Mouse (Mus musculus): ENCODE data around the gene Urgcp. TPM values are rescaled to one million over a fixed set of nuclear protein-coding genes. Genes with fewer than 3 reads are reported as not detected.

Urgcp gene
- polyA plus RNA-seq, 1 experiment from 2014 or later, result 19.1 TPM

- no peaks in the 10 kb centered on the region for H3K27me3 ChIP-seq (replicated peaks; ENCODE audit: low read depth, poor library complexity, severe bottlenecking)
- H3K4me1 ChIP-seq, result peaks cover 7% of the 10 kb centered on the region
- H3K27ac ChIP-seq (replicated peaks), result no peak overlapping the region
- H3K36me3 ChIP-seq (replicated peaks), result peaks cover 20% of the 10 kb centered on the region
- 89% methylated on average over 6 of the region's 6 CpGs for WGBS
- H3K4me3 ChIP-seq, result no peak overlapping the region
- no peak for DNase-seq (ENCODE audit: low spot score)
- H3K9me3 ChIP-seq, result no peaks in the 10 kb centered on the region
Observed at GRCm38 (mm10) chr11:5766019-5766418, 3.8 kb upstream of the Urgcp start.

- Histone ChIP-seq H3K4me1 (peaks cover 12% of the 10 kb centered on the region), H3K27ac (replicated peaks) (peak overlapping the region; percentile 95), H3K36me3 (replicated peaks) (peaks cover 9% of the 10 kb centered on the region), H3K9me3 (no peaks in the 10 kb centered on the region), H3K27me3 (replicated peaks; ENCODE audit: low read depth, poor library complexity, severe bottlenecking) (no peaks in the 10 kb centered on the region), H3K4me3 (peak overlapping the region; percentile 67)
- 22% methylated on average over 6 of the region's 6 CpGs for WGBS
- DNase-seq (ENCODE audit: low spot score), result peak; percentile 20
Observed at GRCm38 (mm10) chr11:5762633-5762982, 432 bp upstream of the Urgcp start.

- H3K27me3 ChIP-seq (replicated peaks; ENCODE audit: low read depth, poor library complexity, severe bottlenecking), result no peaks in the 10 kb centered on the region
- 86% methylated on average over 2 of the region's 2 CpGs for WGBS
- peaks cover 5% of the 10 kb centered on the region; the same call in 1 of the 2 replicates for H3K4me1 ChIP-seq
- DNase-seq (ENCODE audit: low spot score), result no peak
- peaks cover 22% of the 10 kb centered on the region for H3K36me3 ChIP-seq (replicated peaks)
- H3K27ac ChIP-seq (replicated peaks), result no peak overlapping the region
- H3K9me3 ChIP-seq, result peaks cover 8% of the 10 kb centered on the region; the same call in 1 of the 2 replicates
- H3K4me3 ChIP-seq, result no peak overlapping the region
Observed at GRCm38 (mm10) chr11:5753755-5754154, 8.4 kb downstream of the Urgcp start.

- WGBS, result 77% methylated on average over 2 of the region's 2 CpGs
- H3K27ac ChIP-seq (replicated peaks), result no peak overlapping the region
Observed at GRCm38 (mm10) chr11:5744951-5745350, 17.2 kb downstream of the Urgcp start.

GRCm38 (mm10) chr11:5742106-5742505 is 20.1 kb downstream of the Urgcp start:
- DNase-seq (ENCODE audit: low spot score), result no peak
- 73% methylated on average over 7 of the region's 7 CpGs for WGBS
- no peak overlapping the region for H3K27ac ChIP-seq (replicated peaks)
- no peaks in the 10 kb centered on the region for H3K9me3 ChIP-seq
- H3K36me3 ChIP-seq (replicated peaks), result no peaks in the 10 kb centered on the region
- H3K27me3 ChIP-seq (replicated peaks; ENCODE audit: low read depth, poor library complexity, severe bottlenecking), result no peaks in the 10 kb centered on the region
- peaks cover 13% of the 10 kb centered on the region for H3K4me1 ChIP-seq
- no peak overlapping the region for H3K4me3 ChIP-seq

More at GRCm38 (mm10) chr11:5744951-5745350, 17.2 kb downstream of the Urgcp start:
- Histone ChIP-seq H3K9me3 (no peaks in the 10 kb centered on the region), H3K4me1 (peaks cover 13% of the 10 kb centered on the region), H3K36me3 (replicated peaks) (no peaks in the 10 kb centered on the region), H3K4me3 (no peak overlapping the region), H3K27me3 (replicated peaks; ENCODE audit: low read depth, poor library complexity, severe bottlenecking) (no peaks in the 10 kb centered on the region)
- no peak for DNase-seq (ENCODE audit: low spot score)

GRCm38 (mm10) chr11:5740965-5741627 is 21.1 kb downstream of the Urgcp start:
- no peaks in the 10 kb centered on the region for H3K9me3 ChIP-seq
- H3K4me3 ChIP-seq, result peak overlapping the region; percentile 87
- H3K27ac ChIP-seq (replicated peaks), result peak overlapping the region; percentile 90
- WGBS, result under 1% methylated on average over 45 of the region's 50 CpGs
- DNase-seq (ENCODE audit: low spot score), result peak; percentile 74
- no peaks in the 10 kb centered on the region for H3K36me3 ChIP-seq (replicated peaks)
- H3K4me1 ChIP-seq, result peaks cover 13% of the 10 kb centered on the region
- no peaks in the 10 kb centered on the region for H3K27me3 ChIP-seq (replicated peaks; ENCODE audit: low read depth, poor library complexity, severe bottlenecking)

- Histone ChIP-seq H3K36me3 (replicated peaks) (no peaks in the 10 kb centered on the region), H3K27me3 (replicated peaks; ENCODE audit: low read depth, poor library complexity, severe bottlenecking) (no peaks in the 10 kb centered on the region), H3K4me3 (peak overlapping the region; percentile 87), H3K9me3 (no peaks in the 10 kb centered on the region), H3K4me1 (peaks cover 13% of the 10 kb centered on the region), H3K27ac (replicated peaks) (peak overlapping the region; percentile 90)
- no peak for DNase-seq (ENCODE audit: low spot score)
- WGBS, result 3% methylated on average over 26 of the region's 26 CpGs
Observed at GRCm38 (mm10) chr11:5740599-5740964, 21.6 kb downstream of the Urgcp start.

GRCm38 (mm10) chr11:5739846-5740245 is 22.3 kb downstream of the Urgcp start:
- DNase-seq (ENCODE audit: low spot score), result no peak
- Histone ChIP-seq H3K36me3 (replicated peaks) (no peaks in the 10 kb centered on the region), H3K27ac (replicated peaks) (no peak overlapping the region), H3K4me3 (peak overlapping the region; percentile 87; the same call in 1 of the 2 replicates), H3K4me1 (peaks cover 13% of the 10 kb centered on the region), H3K27me3 (replicated peaks; ENCODE audit: low read depth, poor library complexity, severe bottlenecking) (no peaks in the 10 kb centered on the region), H3K9me3 (no peaks in the 10 kb centered on the region)
- 76% methylated on average over 3 of the region's 3 CpGs for WGBS

GRCm38 (mm10) chr11:5738888-5739632 is 23.1 kb downstream of the Urgcp start:
- H3K9me3 ChIP-seq, result no peaks in the 10 kb centered on the region
- no peak overlapping the region for H3K27ac ChIP-seq (replicated peaks)
- H3K4me1 ChIP-seq, result peaks cover 13% of the 10 kb centered on the region
- no peak for DNase-seq (ENCODE audit: low spot score)
- no peaks in the 10 kb centered on the region for H3K36me3 ChIP-seq (replicated peaks)
- no peaks in the 10 kb centered on the region for H3K27me3 ChIP-seq (replicated peaks; ENCODE audit: low read depth, poor library complexity, severe bottlenecking)
- no peak overlapping the region for H3K4me3 ChIP-seq
- WGBS, result 80% methylated on average over 5 of the region's 5 CpGs

- Histone ChIP-seq H3K36me3 (replicated peaks) (no peaks in the 10 kb centered on the region), H3K27me3 (replicated peaks; ENCODE audit: low read depth, poor library complexity, severe bottlenecking) (no peaks in the 10 kb centered on the region), H3K4me3 (no peak overlapping the region), H3K27ac (replicated peaks) (no peak overlapping the region), H3K9me3 (no peaks in the 10 kb centered on the region), H3K4me1 (peaks cover 23% of the 10 kb centered on the region)
- no peak for DNase-seq (ENCODE audit: low spot score)
- 91% methylated on average over 5 of the region's 5 CpGs for WGBS
Observed at GRCm38 (mm10) chr11:5737137-5737536, 25.0 kb downstream of the Urgcp start.

GRCm38 (mm10) chr11:5734323-5734722 is 27.9 kb downstream of the Urgcp start:
- no peak overlapping the region for H3K27ac ChIP-seq (replicated peaks)
- no peak for DNase-seq (ENCODE audit: low spot score)
- H3K4me1 ChIP-seq, result peaks cover 12% of the 10 kb centered on the region; the same call in 1 of the 2 replicates
- H3K36me3 ChIP-seq (replicated peaks), result no peaks in the 10 kb centered on the region
- 94% methylated on average over 4 of the region's 4 CpGs for WGBS
- no peaks in the 10 kb centered on the region for H3K9me3 ChIP-seq
- H3K27me3 ChIP-seq (replicated peaks; ENCODE audit: low read depth, poor library complexity, severe bottlenecking), result no peaks in the 10 kb centered on the region
- H3K4me3 ChIP-seq, result no peak overlapping the region

GRCm38 (mm10) chr11:5732401-5732800 is 29.8 kb downstream of the Urgcp start:
- Histone ChIP-seq H3K4me3 (no peak overlapping the region), H3K27ac (replicated peaks) (no peak overlapping the region), H3K9me3 (no peaks in the 10 kb centered on the region), H3K36me3 (replicated peaks) (no peaks in the 10 kb centered on the region), H3K27me3 (replicated peaks; ENCODE audit: low read depth, poor library complexity, severe bottlenecking) (no peaks in the 10 kb centered on the region), H3K4me1 (peaks cover 24% of the 10 kb centered on the region)
- DNase-seq (ENCODE audit: low spot score), result no peak
- WGBS, result 78% methylated on average over 5 of the region's 5 CpGs

- Histone ChIP-seq H3K27me3 (replicated peaks; ENCODE audit: low read depth, poor library complexity, severe bottlenecking) (no peaks in the 10 kb centered on the region), H3K4me3 (no peak overlapping the region), H3K4me1 (peaks cover 24% of the 10 kb centered on the region), H3K27ac (replicated peaks) (no peak overlapping the region), H3K9me3 (no peaks in the 10 kb centered on the region), H3K36me3 (replicated peaks) (peaks cover 4% of the 10 kb centered on the region)
- WGBS, result 93% methylated on average over 9 of the region's 9 CpGs
- no peak for DNase-seq (ENCODE audit: low spot score)
Observed at GRCm38 (mm10) chr11:5729582-5729981, 32.6 kb downstream of the Urgcp start.

Measured in embryonic facial prominence, embryonic 10.5 days (tissue).